Mouse (Mus musculus): ENCODE measurements around the gene Mrps18c. TPM values are rescaled to one million over a fixed set of nuclear protein-coding genes. Genes with fewer than 3 reads are reported as not detected.
A peak's percentile ranks its signal among the peaks of the same experiment; 100 is the strongest.

The Mrps18c gene
- total RNA-seq (2021), result 10 to 100 TPM; 55.0 to 64.3 TPM

- DNase-seq (ENCODE audit: low spot score in 2 of 2), result peak; percentile 93 to 96
- intact Hi-C loops (cut with DNase I), result loop anchor here (2.0 to 10.0 kb wide), 3 partner anchors 124 to 381 kb away; partner anchors contain the start of genes Coq2 and Sec31a
Observed at GRCm38 (mm10) chr5:100798165-100798860, at the start of gene Mrps18c, which contains the start of gene Helq. Mrps18c (plus strand) TSS chr5:100798627. Helq (minus strand) TSS chr5:100798598.

GRCm38 (mm10) chr5:100750617-100751255 is 47.7 kb upstream of the Mrps18c start:
- no peak for DNase-seq (ENCODE audit: low spot score in 2 of 2)
- intact Hi-C loops (cut with DNase I), result no loop called here

DNA sequence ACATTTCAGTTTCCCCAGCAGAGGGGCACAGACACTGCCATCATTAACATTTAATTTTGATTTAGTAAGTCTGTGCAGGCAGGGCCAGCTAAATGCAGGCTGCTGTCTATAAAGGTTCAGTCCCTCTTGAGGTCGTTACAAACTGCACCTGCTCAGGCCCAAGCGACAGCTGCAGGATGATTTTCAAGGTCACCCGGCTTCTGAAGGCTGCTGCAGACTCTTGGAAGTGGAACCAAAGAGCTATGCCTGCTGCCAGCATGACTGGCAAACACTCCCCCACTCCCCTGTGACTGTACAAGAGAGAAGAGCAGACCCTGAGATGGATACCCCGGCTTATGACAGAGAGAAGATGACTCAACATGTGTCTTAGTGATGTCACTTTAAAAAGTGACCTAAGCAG is 46.8 kb upstream of the Mrps18c start:
- no peak for DNase-seq (ENCODE audit: low spot score in 2 of 2)
- intact Hi-C loops (cut with DNase I), result no loop called here

DNA sequence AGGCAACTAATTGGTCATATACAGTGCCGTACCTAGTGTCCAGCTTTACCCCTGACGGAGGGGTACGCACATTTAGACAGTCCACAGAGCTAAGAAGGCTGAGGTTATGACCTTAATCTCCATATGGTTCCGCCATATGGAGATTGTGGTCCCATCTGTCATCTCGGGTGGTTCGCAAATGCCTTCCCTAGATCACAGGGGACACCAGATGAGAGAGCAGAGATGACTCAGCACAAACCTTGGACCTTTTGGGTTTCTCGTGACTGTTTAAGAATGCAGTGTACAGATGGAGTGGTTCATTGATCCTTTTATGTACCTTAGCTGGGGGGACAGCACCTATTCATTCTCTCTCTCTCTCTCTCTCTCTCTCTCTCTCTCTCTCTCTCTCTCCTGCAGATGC is 45.0 kb upstream of the Mrps18c start:
- intact Hi-C loops (cut with DNase I), result no loop called here
- DNase-seq (ENCODE audit: low spot score in 2 of 2), result no peak

DNA sequence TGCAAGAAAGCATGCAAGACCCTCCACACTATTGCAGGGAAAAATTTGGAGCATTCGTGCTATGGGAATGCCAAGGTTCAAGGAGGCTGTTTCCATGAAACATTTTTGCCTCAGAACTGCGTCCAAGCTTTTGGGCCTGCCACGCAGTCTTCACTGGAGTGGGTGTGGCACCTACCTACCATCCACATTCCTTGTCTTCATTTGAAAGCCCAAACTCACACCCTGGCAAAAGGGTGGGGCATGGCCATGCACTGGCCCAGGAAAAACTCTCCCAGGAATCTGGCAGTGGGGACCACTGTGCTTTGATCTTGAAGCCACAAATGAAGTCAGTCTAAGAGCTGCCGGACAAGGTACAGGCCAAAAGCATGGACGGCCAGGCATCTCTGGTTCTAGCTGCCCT is 40.3 kb upstream of the Mrps18c start:
- DNase-seq (ENCODE audit: low spot score in 2 of 2), result no peak
- intact Hi-C loops (cut with DNase I), result no loop called here

- no peak for DNase-seq (ENCODE audit: low spot score in 2 of 2)
- intact Hi-C loops (cut with DNase I), result no loop called here
Observed at GRCm38 (mm10) chr5:100760049-100760663, 38.3 kb upstream of the Mrps18c start.

- DNase-seq (ENCODE audit: low spot score in 2 of 2), result no peak
- intact Hi-C loops (cut with DNase I), result no loop called here
Observed at GRCm38 (mm10) chr5:100761736-100762135, 36.7 kb upstream of the Mrps18c start.

GRCm38 (mm10) chr5:100766026-100766425 is 32.4 kb upstream of the Mrps18c start:
- DNase-seq (ENCODE audit: low spot score in 2 of 2), result peak in 1 of 2 experiments; percentile 54
- intact Hi-C loops (cut with DNase I), result no loop called here

- intact Hi-C loops (cut with DNase I), result no loop called here
- DNase-seq (ENCODE audit: low spot score in 2 of 2), result no peak
Observed at GRCm38 (mm10) chr5:100771575-100771974, 26.9 kb upstream of the Mrps18c start.

- intact Hi-C loops (cut with DNase I), result no loop called here
Observed at GRCm38 (mm10) chr5:100775778-100776404, 22.5 kb upstream of the Mrps18c start.

GRCm38 (mm10) chr5:100776900-100777299 is 21.5 kb upstream of the Mrps18c start:
- intact Hi-C loops (cut with DNase I), result no loop called here

More at GRCm38 (mm10) chr5:100775778-100776404, 22.5 kb upstream of the Mrps18c start:
- DNase-seq (ENCODE audit: low spot score in 2 of 2), result no peak

DNA sequence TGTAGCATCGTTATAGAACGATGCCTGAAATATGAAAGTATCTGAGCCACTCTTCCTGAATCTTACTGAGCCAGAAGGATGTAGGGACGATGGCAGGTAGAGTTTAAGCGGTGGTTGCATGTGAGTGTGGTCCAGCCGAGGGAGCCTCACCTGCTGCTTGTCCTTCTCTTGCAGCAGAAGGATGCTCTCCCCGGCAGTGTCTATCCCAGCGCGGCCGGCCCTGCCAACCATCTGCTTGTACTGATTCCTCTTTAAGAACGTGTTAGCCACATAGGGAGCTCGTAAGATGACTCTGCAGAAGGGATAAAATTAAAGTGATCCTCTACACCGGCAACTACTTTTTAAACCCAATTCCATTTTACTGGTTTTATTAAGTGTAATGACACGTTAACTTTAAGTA is 19.4 kb upstream of the Mrps18c start:
- no peak for DNase-seq (ENCODE audit: low spot score in 2 of 2)
- intact Hi-C loops (cut with DNase I), result no loop called here

More at GRCm38 (mm10) chr5:100776900-100777299, 21.5 kb upstream of the Mrps18c start:
- no peak for DNase-seq (ENCODE audit: low spot score in 2 of 2)

- intact Hi-C loops (cut with DNase I), result no loop called here
Observed at GRCm38 (mm10) chr5:100787527-100787926, 10.9 kb upstream of the Mrps18c start.

DNA sequence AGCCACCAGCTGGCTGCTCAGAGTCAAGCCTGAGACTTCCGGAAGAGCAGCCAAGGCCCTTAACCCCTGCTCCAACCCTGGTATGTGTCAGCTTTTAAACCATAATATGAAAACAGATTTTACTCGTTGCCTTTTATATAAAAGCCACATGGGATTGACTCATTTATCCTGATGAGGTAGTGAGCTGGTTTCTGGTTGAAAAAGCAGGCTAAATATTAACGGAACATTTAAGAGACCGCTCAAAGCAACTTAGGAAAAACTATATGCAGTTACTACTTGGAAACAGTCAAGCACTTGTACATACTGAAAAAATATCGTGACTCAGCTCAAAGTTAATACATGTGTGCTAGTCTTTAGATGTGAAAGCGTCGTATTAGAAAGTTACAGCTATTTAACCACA is 6.2 kb upstream of the Mrps18c start:
- DNase-seq (ENCODE audit: low spot score in 2 of 2), result no peak
- intact Hi-C loops (cut with DNase I), result loop anchor here (10.0 kb wide), 1 partner anchor 247 kb away; no protein-coding TSS in a partner anchor

More at GRCm38 (mm10) chr5:100787527-100787926, 10.9 kb upstream of the Mrps18c start:
- DNase-seq (ENCODE audit: low spot score in 2 of 2), result no peak

DNA sequence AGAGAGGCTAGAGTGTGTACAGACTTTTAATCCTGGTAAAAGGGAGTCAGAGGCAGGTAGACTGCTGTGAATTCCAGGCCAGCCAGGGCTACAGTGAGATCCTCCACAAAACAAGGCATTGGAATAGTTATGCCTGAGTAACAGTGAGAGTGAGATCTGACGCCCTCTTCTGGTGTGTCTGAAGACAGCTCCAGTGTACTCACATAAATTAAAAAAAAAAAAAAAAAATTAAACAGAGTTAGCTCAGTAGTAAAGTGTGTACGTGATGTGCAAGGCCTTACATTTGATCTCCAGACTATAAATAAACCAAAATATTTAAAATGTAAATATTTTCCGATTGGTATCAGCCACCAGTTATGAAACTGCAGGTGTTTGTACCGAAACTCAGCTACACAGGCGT is 4.3 kb upstream of the Mrps18c start:
- intact Hi-C loops (cut with DNase I), result loop anchor here (10.0 kb wide), 1 partner anchor 249 kb away; no protein-coding TSS in a partner anchor

GRCm38 (mm10) chr5:100818341-100818740 is 19.9 kb downstream of the Mrps18c start:
- intact Hi-C loops (cut with DNase I), result no loop called here
- no peak for DNase-seq (ENCODE audit: low spot score in 2 of 2)

More for the DNA sequence above, 4.3 kb upstream of the Mrps18c start:
- DNase-seq (ENCODE audit: low spot score in 2 of 2), result no peak

- intact Hi-C loops (cut with DNase I), result no loop called here
- no peak for DNase-seq (ENCODE audit: low spot score in 2 of 2)
Observed at GRCm38 (mm10) chr5:100819568-100820480, 21.4 kb downstream of the Mrps18c start.

GRCm38 (mm10) chr5:100820483-100821184 is 22.2 kb downstream of the Mrps18c start, which contains the start of gene Abraxas1:
Abraxas1 (minus strand) TSS chr5:100820965.
- peak; percentile 87 to 88 for DNase-seq (ENCODE audit: low spot score in 2 of 2)
- intact Hi-C loops (cut with DNase I), result no loop called here

Data from left cerebral cortex, postnatal 25 days (tissue).